Mouse (Mus musculus) lung, postnatal 0 days (tissue): ENCODE measurements around the gene Rpl23.

Source experiments
- CTCF ChIP-seq: IDR thresholded peaks from 2 replicates; pipeline ENCODE4 v1.5.1; 2016; ENCODE audit warnings: antibody characterized with exemption, mild to moderate bottlenecking
- EP300 ChIP-seq: IDR thresholded peaks from 2 replicates; pipeline ENCODE4 v1.6.1; 2016; ENCODE audit warnings: antibody characterized with exemption, mild to moderate bottlenecking, control low read depth

DNA sequence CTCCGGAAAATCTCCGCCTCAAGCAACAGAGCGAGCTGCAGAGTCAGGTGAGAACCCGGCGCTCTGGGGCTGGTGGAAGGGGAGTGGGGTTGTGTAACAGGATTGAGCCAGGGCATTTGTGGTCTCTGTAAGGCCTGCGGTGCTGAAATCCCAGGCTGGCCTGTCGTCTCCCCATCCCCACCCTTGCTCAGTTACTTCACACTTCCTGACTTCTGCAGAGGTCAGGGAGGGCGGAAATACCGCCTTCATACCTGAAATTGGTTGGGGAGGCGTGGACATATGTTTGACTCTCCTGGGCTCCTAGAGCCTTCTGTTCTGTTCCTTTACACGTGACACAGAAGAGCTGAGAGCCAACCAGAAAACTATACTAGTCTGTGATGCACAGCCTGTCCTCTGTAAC is 33.5 kb upstream of the Rpl23 start:
- TF ChIP-seq EP300 (no peak), CTCF (no peak)
